Mouse (Mus musculus): ENCODE measurements around the gene Olfr328. TPM values are rescaled to one million over a fixed set of nuclear protein-coding genes. Genes with fewer than 3 reads are reported as not detected.
"Not testable (repeated sequence)": the region's sequence is repeated elsewhere in the genome, so short reads cannot be mapped to it uniquely, and the experiment has no call there.

Olfr328 gene
- polyA plus RNA-seq, 1 experiment from 2014 or later, result 0.09 TPM

- WGBS, result 81% methylated on average over 5 of the region's 5 CpGs
- Histone ChIP-seq H3K4me1 (replicated peaks) (no peaks in the 10 kb centered on the region), H3K27me3 (no peaks in the 10 kb centered on the region), H3K9ac (replicated peaks) (no peak within 1 kb of the TSS), H3K9me3 (no peaks in the 10 kb centered on the region), H3K27ac (no peak within 1 kb of the TSS), H3K36me3 (no peaks in the 10 kb centered on the region), H3K4me2 (no peak within 1 kb of the TSS), H3K4me3 (replicated peaks) (no peak within 1 kb of the TSS)
- no peak for ATAC-seq (ENCODE audit: insufficient number of reproducible peaks, insufficient read depth, low FRiP score, low TSS enrichment, low read depth)
These were observed 15.0 kb upstream of the Olfr328 start, which contains the start of gene Olfr224 for GRCm38 (mm10) chr11:58570405-58570804. Olfr224 (minus strand) TSS chr11:58570553.

- Histone ChIP-seq H3K9ac (replicated peaks) (no peak within 1 kb of the TSS), H3K36me3 (no peaks in the 10 kb centered on the region), H3K27me3 (no peaks in the 10 kb centered on the region), H3K9me3 (no peaks in the 10 kb centered on the region), H3K27ac (no peak within 1 kb of the TSS), H3K4me3 (replicated peaks) (no peak within 1 kb of the TSS), H3K4me1 (replicated peaks) (no peaks in the 10 kb centered on the region), H3K4me2 (no peak within 1 kb of the TSS)
- ATAC-seq (ENCODE audit: insufficient number of reproducible peaks, insufficient read depth, low FRiP score, low TSS enrichment, low read depth), result no peak
- WGBS, result 83% methylated on average over 5 of the region's 5 CpGs
These were observed 9.1 kb downstream of the Olfr328 start, which contains the start of gene Olfr329-ps for GRCm38 (mm10) chr11:58546322-58546721. Olfr329-ps (minus strand) TSS chr11:58546422.

GRCm38 (mm10) chr11:58534736-58535135 is 20.7 kb downstream of the Olfr328 start, which contains the start of gene Olfr330:
Olfr330 (minus strand) TSS chr11:58534836.
- not testable (repeated sequence) for H3K4me2 ChIP-seq; H3K27ac ChIP-seq; ATAC-seq (ENCODE audit: insufficient number of reproducible peaks, insufficient read depth, low FRiP score, low TSS enrichment, low read depth); H3K9me3 ChIP-seq; H3K4me1 ChIP-seq (replicated peaks); H3K27me3 ChIP-seq; H3K4me3 ChIP-seq (replicated peaks); H3K9ac ChIP-seq (replicated peaks); H3K36me3 ChIP-seq

GRCm38 (mm10) chr11:58519756-58520155 is 35.7 kb downstream of the Olfr328 start:
- H3K9me3 ChIP-seq; H3K36me3 ChIP-seq; H3K27ac ChIP-seq; H3K4me2 ChIP-seq; H3K9ac ChIP-seq (replicated peaks); H3K4me1 ChIP-seq (replicated peaks); ATAC-seq (ENCODE audit: insufficient number of reproducible peaks, insufficient read depth, low FRiP score, low TSS enrichment, low read depth); H3K4me3 ChIP-seq (replicated peaks); H3K27me3 ChIP-seq: not testable (repeated sequence)
- WGBS, result 85% methylated on average over 7 of the region's 9 CpGs

GRCm38 (mm10) chr11:58518916-58519315 is 36.5 kb downstream of the Olfr328 start:
- H3K36me3 ChIP-seq; ATAC-seq (ENCODE audit: insufficient number of reproducible peaks, insufficient read depth, low FRiP score, low TSS enrichment, low read depth); H3K4me1 ChIP-seq (replicated peaks); H3K4me3 ChIP-seq (replicated peaks); H3K4me2 ChIP-seq; H3K27ac ChIP-seq; H3K9ac ChIP-seq (replicated peaks); H3K9me3 ChIP-seq; H3K27me3 ChIP-seq: not testable (repeated sequence)
- 90% methylated on average over 18 of the region's 18 CpGs for WGBS

- H3K9me3 ChIP-seq; H3K27ac ChIP-seq; H3K4me3 ChIP-seq (replicated peaks); H3K4me2 ChIP-seq; H3K9ac ChIP-seq (replicated peaks); H3K36me3 ChIP-seq; H3K4me1 ChIP-seq (replicated peaks); ATAC-seq (ENCODE audit: insufficient number of reproducible peaks, insufficient read depth, low FRiP score, low TSS enrichment, low read depth); H3K27me3 ChIP-seq: not testable (repeated sequence)
- 83% methylated on average over 19 of the region's 19 CpGs for whole genome bisulfite sequencing
These were observed 46.4 kb downstream of the Olfr328 start for GRCm38 (mm10) chr11:58509058-58509457.

- not testable (repeated sequence) for H3K27me3 ChIP-seq; H3K4me2 ChIP-seq; H3K9me3 ChIP-seq; H3K27ac ChIP-seq; H3K4me3 ChIP-seq (replicated peaks); ATAC-seq (ENCODE audit: insufficient number of reproducible peaks, insufficient read depth, low FRiP score, low TSS enrichment, low read depth); H3K4me1 ChIP-seq (replicated peaks); H3K36me3 ChIP-seq; H3K9ac ChIP-seq (replicated peaks)
These were observed 53.0 kb downstream of the Olfr328 start, which contains the start of gene Olfr331 for GRCm38 (mm10) chr11:58502472-58502871. Olfr331 (minus strand) TSS chr11:58502572.

Other genes with a start within 250 kb of the Olfr328 start
- 28.0 and 29.2 TPM in 2 replicates for gene Zfp692, start 248.6 kb downstream of the Olfr328 start, polyA plus RNA-seq (2016; fragmentation: Nextera tagmentation; extraction: Ambion mirVana)
- 32.1 and 32.3 TPM in 2 replicates for gene Zfp672, start 225.3 kb downstream of the Olfr328 start, polyA plus RNA-seq (2016; fragmentation: Nextera tagmentation; extraction: Ambion mirVana)
- 39.0 and 39.8 TPM in 2 replicates for gene Sh3bp5l, start 224.9 kb downstream of the Olfr328 start, polyA plus RNA-seq (2016; fragmentation: Nextera tagmentation; extraction: Ambion mirVana)
- not detected in 2 replicates for gene Lypd8, start 176.6 kb downstream of the Olfr328 start, polyA plus RNA-seq (2016; fragmentation: Nextera tagmentation; extraction: Ambion mirVana)
- gene 1810065E05Rik, start 134.5 kb downstream of the Olfr328 start, polyA plus RNA-seq (2016; fragmentation: Nextera tagmentation; extraction: Ambion mirVana), result not detected in 2 replicates
- not detected in 2 replicates for gene Gm12253, start 123.1 kb downstream of the Olfr328 start, polyA plus RNA-seq (2016; fragmentation: Nextera tagmentation; extraction: Ambion mirVana)
- not detected in 2 replicates for gene Lypd9, start 102.7 kb downstream of the Olfr328 start, polyA plus RNA-seq (2016; fragmentation: Nextera tagmentation; extraction: Ambion mirVana)
- gene Olfr30, start 93.4 kb downstream of the Olfr328 start, polyA plus RNA-seq (2016; fragmentation: Nextera tagmentation; extraction: Ambion mirVana), result not detected in 2 replicates
- not detected in 2 replicates for gene Olfr332, start 63.1 kb downstream of the Olfr328 start, polyA plus RNA-seq (2016; fragmentation: Nextera tagmentation; extraction: Ambion mirVana)
- gene Olfr331, start 53.1 kb downstream of the Olfr328 start, polyA plus RNA-seq (2016; fragmentation: Nextera tagmentation; extraction: Ambion mirVana), result not detected in 2 replicates
- not detected in 2 replicates for gene Olfr330, start 20.8 kb downstream of the Olfr328 start, polyA plus RNA-seq (2016; fragmentation: Nextera tagmentation; extraction: Ambion mirVana)
- not detected in 2 replicates for gene Olfr329-ps, start 9.2 kb downstream of the Olfr328 start, polyA plus RNA-seq (2016; fragmentation: Nextera tagmentation; extraction: Ambion mirVana)
- gene Olfr224, start 14.9 kb upstream of the Olfr328 start, polyA plus RNA-seq (2016; fragmentation: Nextera tagmentation; extraction: Ambion mirVana), result not detected in 2 replicates
- gene Olfr325, start 22.1 kb upstream of the Olfr328 start, polyA plus RNA-seq (2016; fragmentation: Nextera tagmentation; extraction: Ambion mirVana), result not detected in 2 replicates
- gene Olfr324, start 39.5 kb upstream of the Olfr328 start, polyA plus RNA-seq (2016; fragmentation: Nextera tagmentation; extraction: Ambion mirVana), result not detected in 2 replicates
- not detected in 2 replicates for gene 2210407C18Rik, start 60.4 kb upstream of the Olfr328 start, polyA plus RNA-seq (2016; fragmentation: Nextera tagmentation; extraction: Ambion mirVana)
- gene Olfr323, start 74.9 kb upstream of the Olfr328 start, polyA plus RNA-seq (2016; fragmentation: Nextera tagmentation; extraction: Ambion mirVana), result not detected in 2 replicates
- gene Trim58, start 84.8 kb upstream of the Olfr328 start, polyA plus RNA-seq (2016; fragmentation: Nextera tagmentation; extraction: Ambion mirVana), result 0.15 and 0.35 TPM in 2 replicates
- not detected in 2 replicates for gene Olfr322, start 103.1 kb upstream of the Olfr328 start, polyA plus RNA-seq (2016; fragmentation: Nextera tagmentation; extraction: Ambion mirVana)
- not detected in 2 replicates for gene Olfr320, start 125.5 kb upstream of the Olfr328 start, polyA plus RNA-seq (2016; fragmentation: Nextera tagmentation; extraction: Ambion mirVana)
- gene Olfr319, start 143.5 kb upstream of the Olfr328 start, polyA plus RNA-seq (2016; fragmentation: Nextera tagmentation; extraction: Ambion mirVana), result not detected in 2 replicates
- not detected in 2 replicates for gene Olfr318, start 168.4 kb upstream of the Olfr328 start, polyA plus RNA-seq (2016; fragmentation: Nextera tagmentation; extraction: Ambion mirVana)
- gene Olfr317, start 183.6 kb upstream of the Olfr328 start, polyA plus RNA-seq (2016; fragmentation: Nextera tagmentation; extraction: Ambion mirVana), result not detected in 2 replicates
- gene Olfr316, start 197.1 kb upstream of the Olfr328 start, polyA plus RNA-seq (2016; fragmentation: Nextera tagmentation; extraction: Ambion mirVana), result not detected in 2 replicates
- not detected in 2 replicates for gene Olfr315, start 217.6 kb upstream of the Olfr328 start, polyA plus RNA-seq (2016; fragmentation: Nextera tagmentation; extraction: Ambion mirVana)
- not detected in 2 replicates for gene Olfr314, start 227.3 kb upstream of the Olfr328 start, polyA plus RNA-seq (2016; fragmentation: Nextera tagmentation; extraction: Ambion mirVana)
- gene Fam183b, start 246.3 kb upstream of the Olfr328 start, polyA plus RNA-seq (2016; fragmentation: Nextera tagmentation; extraction: Ambion mirVana), result not detected in 2 replicates